Mouse (Mus musculus): Measurements from ENCODE around the gene Vti1a.

Gene Vti1a

DNA sequence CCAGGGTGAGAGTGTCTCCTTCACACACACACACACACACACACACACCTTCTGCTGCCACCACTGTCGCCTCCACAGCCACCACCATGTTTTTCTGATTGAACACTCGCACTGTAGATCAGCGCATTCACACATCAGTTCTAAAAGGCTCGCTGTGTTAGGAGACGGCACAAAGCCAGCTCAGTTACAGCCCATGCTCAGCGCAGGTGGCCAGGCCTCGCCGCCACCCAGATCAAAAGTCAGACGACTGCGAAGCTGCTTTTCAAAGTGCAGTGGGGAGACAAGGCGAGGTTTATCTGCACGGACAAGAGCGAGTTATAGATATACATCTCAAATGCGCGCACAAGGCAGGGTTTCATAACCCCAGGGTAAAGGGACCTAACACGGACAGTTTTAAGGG lies 191.7 kb downstream of the Vti1a start:
- no peaks in the 10 kb centered on the region for H3K9me3 ChIP-seq (ENCODE audit: low read length)
- H3K27me3 ChIP-seq (ENCODE audit: insufficient read depth, low read length) = no peaks in the 10 kb centered on the region; the same call in 1 of the 2 replicates
- H3K4me1 ChIP-seq (replicated peaks; ENCODE audit: low read depth, low read length) = peaks cover 35% of the 10 kb centered on the region
- 0 out of 2 replicates have a peak, but pooled peaks cover 8% of the 10 kb centered on the region for H3K36me3 ChIP-seq (ENCODE audit: insufficient read depth, low read length)
- TF ChIP-seq NANOG (IDR thresholded peaks at IDR 0.05; ENCODE audit: borderline replicate concordance, low read length) (no peak), CTCF (conservative IDR thresholded peaks at IDR 0.05; ENCODE audit: low read length) (no peak), POU5F1 (IDR thresholded peaks at IDR 0.05; ENCODE audit: borderline replicate concordance, low read length) (no peak)
- no peak overlapping the region for H3K4me3 ChIP-seq (replicated peaks; ENCODE audit: low read length)

DNA sequence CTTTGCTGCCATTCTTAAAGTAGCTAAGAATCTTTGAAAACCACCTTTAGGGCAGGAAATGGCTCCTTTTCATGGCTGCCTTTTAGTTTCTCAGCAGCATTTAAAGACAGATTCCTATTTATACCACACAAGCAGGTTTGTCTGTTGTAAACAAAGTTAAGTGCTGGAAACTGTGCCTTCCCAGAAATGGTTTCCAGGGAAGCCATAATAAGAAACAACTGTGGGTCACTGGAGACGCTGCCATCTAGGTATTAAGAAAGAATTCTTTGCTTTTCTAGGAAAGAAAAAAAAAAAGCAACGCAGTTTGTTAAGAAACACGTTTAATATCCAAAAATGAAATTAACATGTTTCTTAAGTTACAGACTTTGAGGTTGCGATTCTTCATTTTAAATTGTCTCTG lies 192.1 kb downstream of the Vti1a start:
- 0 out of 2 replicates have a peak, but pooled peaks cover 8% of the 10 kb centered on the region for H3K36me3 ChIP-seq (ENCODE audit: insufficient read depth, low read length)
- TF ChIP-seq POU5F1 (IDR thresholded peaks at IDR 0.05; ENCODE audit: borderline replicate concordance, low read length) = no peak
- TF ChIP-seq NANOG (IDR thresholded peaks at IDR 0.05; ENCODE audit: borderline replicate concordance, low read length) = no peak
- no peak for TF ChIP-seq CTCF (conservative IDR thresholded peaks at IDR 0.05; ENCODE audit: low read length)
- H3K27me3 ChIP-seq (ENCODE audit: insufficient read depth, low read length) = no peaks in the 10 kb centered on the region; the same call in 1 of the 2 replicates
- H3K9me3 ChIP-seq (ENCODE audit: low read length) = no peaks in the 10 kb centered on the region
- H3K4me1 ChIP-seq (replicated peaks; ENCODE audit: low read depth, low read length) = peaks cover 31% of the 10 kb centered on the region
- H3K4me3 ChIP-seq (replicated peaks; ENCODE audit: low read length) = no peak overlapping the region

DNA sequence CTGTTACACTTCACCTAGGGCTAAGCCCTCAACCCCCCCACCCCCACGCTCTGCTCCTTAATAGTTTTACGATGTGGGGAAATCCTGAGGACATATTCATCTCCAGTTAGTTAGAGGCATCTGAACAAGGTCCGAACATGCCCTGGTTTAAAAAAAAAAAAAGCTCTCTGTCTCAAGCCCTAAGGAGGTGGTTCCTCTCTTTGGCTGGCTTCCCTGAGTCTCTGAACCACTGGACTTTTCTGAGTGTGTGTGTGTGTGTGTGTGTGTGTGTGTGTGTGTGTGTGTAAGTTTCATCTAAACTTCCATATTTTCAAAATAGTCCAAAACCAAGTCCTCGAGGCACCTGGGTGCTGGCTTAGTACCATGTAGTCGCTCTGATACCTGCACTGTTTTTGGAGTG lies 192.9 kb downstream of the Vti1a start:
- peaks cover 26% of the 10 kb centered on the region for H3K4me1 ChIP-seq (replicated peaks; ENCODE audit: low read depth, low read length)
- H3K27me3 ChIP-seq (ENCODE audit: insufficient read depth, low read length) = no peaks in the 10 kb centered on the region; the same call in 1 of the 2 replicates
- H3K4me3 ChIP-seq (replicated peaks; ENCODE audit: low read length) = no peak overlapping the region
- TF ChIP-seq POU5F1 (IDR thresholded peaks at IDR 0.05; ENCODE audit: borderline replicate concordance, low read length) (no peak), NANOG (IDR thresholded peaks at IDR 0.05; ENCODE audit: borderline replicate concordance, low read length) (no peak), CTCF (conservative IDR thresholded peaks at IDR 0.05; ENCODE audit: low read length) (no peak)
- H3K36me3 ChIP-seq (ENCODE audit: insufficient read depth, low read length) = 0 out of 2 replicates have a peak, but pooled peaks cover 8% of the 10 kb centered on the region
- no peaks in the 10 kb centered on the region for H3K9me3 ChIP-seq (ENCODE audit: low read length)

DNA sequence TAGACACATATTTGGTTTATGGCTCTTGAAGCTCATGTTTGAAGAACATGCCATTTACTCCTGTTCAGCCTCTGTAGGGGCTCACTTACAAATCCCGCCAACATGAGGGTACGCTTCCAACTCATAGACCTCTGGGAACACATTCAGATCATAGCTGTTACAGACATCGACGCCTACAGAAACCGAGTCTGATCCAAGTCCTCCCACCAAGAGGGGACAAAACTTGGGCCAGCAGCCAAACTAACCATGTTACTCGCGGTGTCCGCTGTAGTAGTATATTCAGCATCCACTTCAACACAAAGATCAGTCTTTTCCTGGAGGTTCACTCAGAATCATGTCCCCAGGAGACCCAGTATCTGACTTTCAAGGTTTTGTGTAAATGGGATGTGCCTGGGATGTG lies 193.5 kb downstream of the Vti1a start:
- Histone ChIP-seq H3K4me1 (replicated peaks; ENCODE audit: low read depth, low read length) (peaks cover 26% of the 10 kb centered on the region), H3K27me3 (ENCODE audit: insufficient read depth, low read length) (no peaks in the 10 kb centered on the region; the same call in 1 of the 2 replicates), H3K4me3 (replicated peaks; ENCODE audit: low read length) (no peak overlapping the region), H3K36me3 (ENCODE audit: insufficient read depth, low read length) (0 out of 2 replicates have a peak, but pooled peaks cover 8% of the 10 kb centered on the region), H3K9me3 (ENCODE audit: low read length) (no peaks in the 10 kb centered on the region)
- TF ChIP-seq POU5F1 (IDR thresholded peaks at IDR 0.05; ENCODE audit: borderline replicate concordance, low read length) (no peak), CTCF (conservative IDR thresholded peaks at IDR 0.05; ENCODE audit: low read length) (no peak), NANOG (IDR thresholded peaks at IDR 0.05; ENCODE audit: borderline replicate concordance, low read length) (no peak)

DNA sequence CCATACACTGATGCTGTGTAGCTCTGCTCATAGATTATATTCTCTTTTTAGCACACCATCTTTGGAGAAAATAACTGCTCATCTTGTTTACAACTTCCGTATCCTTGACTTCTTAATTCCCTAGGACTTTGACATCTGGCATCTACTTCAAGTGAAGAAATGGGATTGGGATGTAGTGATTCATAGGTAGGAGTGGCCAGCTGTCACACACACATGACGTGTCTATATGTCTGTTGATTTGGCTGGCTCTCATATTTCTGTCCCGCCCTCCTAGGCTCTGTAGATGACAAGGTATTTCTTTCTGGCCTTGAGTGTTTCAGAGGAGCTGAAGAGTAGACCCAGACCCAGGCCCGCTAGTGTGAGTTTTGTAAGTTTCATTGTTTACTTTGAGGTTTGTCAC lies 197.8 kb downstream of the Vti1a start:
- Histone ChIP-seq H3K4me3 (replicated peaks; ENCODE audit: low read length) (no peak overlapping the region), H3K36me3 (ENCODE audit: insufficient read depth, low read length) (no peaks in the 10 kb centered on the region), H3K4me1 (replicated peaks; ENCODE audit: low read depth, low read length) (no peaks in the 10 kb centered on the region), H3K9me3 (ENCODE audit: low read length) (no peaks in the 10 kb centered on the region), H3K27me3 (ENCODE audit: insufficient read depth, low read length) (no peaks in the 10 kb centered on the region)
- TF ChIP-seq NANOG (IDR thresholded peaks at IDR 0.05; ENCODE audit: borderline replicate concordance, low read length) (no peak), CTCF (conservative IDR thresholded peaks at IDR 0.05; ENCODE audit: low read length) (no peak), POU5F1 (IDR thresholded peaks at IDR 0.05; ENCODE audit: borderline replicate concordance, low read length) (no peak)

DNA sequence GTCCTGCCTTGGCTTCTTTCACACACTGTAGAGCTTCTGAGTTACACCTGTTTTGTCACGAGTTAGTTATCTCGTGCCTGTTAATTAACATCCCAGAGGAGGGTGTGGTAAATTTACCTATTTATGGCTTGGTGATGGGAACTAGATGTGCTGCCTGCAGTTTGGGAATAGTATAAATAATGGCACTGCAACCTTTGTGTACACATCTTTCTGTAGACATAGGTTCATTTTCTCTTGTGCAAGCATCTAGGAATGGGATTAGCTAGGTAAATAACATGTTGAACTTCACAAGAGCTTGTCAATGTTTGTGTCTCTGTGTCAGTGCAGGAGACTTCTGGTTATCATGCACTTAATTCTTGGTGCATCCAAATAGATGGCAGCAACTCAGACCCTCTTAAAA lies 204.1 kb downstream of the Vti1a start:
- TF ChIP-seq POU5F1 (IDR thresholded peaks at IDR 0.05; ENCODE audit: borderline replicate concordance, low read length) (no peak), CTCF (conservative IDR thresholded peaks at IDR 0.05; ENCODE audit: low read length) (no peak), NANOG (IDR thresholded peaks at IDR 0.05; ENCODE audit: borderline replicate concordance, low read length) (no peak)
- H3K27me3 ChIP-seq (ENCODE audit: insufficient read depth, low read length) = no peaks in the 10 kb centered on the region
- H3K4me3 ChIP-seq (replicated peaks; ENCODE audit: low read length) = no peak overlapping the region
- no peaks in the 10 kb centered on the region for H3K36me3 ChIP-seq (ENCODE audit: insufficient read depth, low read length)
- peaks cover 4% of the 10 kb centered on the region; the same call in 1 of the 2 replicates for H3K4me1 ChIP-seq (replicated peaks; ENCODE audit: low read depth, low read length)
- H3K9me3 ChIP-seq (ENCODE audit: low read length) = no peaks in the 10 kb centered on the region

DNA sequence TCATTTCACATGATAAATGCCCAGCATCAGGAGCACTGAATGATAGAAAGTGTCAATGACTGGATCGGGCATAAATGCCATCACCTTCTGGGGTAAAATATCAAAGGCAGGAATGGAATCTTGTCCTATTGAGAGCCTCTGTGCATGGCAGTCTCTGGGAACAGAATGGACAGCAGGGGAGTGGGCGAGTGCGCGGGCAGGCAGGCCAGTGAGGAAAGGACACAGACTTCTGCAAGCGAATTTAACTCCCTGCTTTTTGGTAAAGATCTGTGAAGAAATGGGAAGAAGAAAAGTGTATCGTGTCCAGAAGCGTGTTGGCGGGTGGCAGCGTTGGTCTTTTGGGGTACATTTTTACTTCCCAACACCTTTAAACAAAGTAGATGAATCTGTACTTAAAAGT lies 207.2 kb downstream of the Vti1a start:
- no peaks in the 10 kb centered on the region for H3K9me3 ChIP-seq (ENCODE audit: low read length)
- TF ChIP-seq NANOG (IDR thresholded peaks at IDR 0.05; ENCODE audit: borderline replicate concordance, low read length) (no peak), POU5F1 (IDR thresholded peaks at IDR 0.05; ENCODE audit: borderline replicate concordance, low read length) (no peak), CTCF (conservative IDR thresholded peaks at IDR 0.05; ENCODE audit: low read length) (no peak)
- H3K36me3 ChIP-seq (ENCODE audit: insufficient read depth, low read length) = no peaks in the 10 kb centered on the region
- H3K4me3 ChIP-seq (replicated peaks; ENCODE audit: low read length) = no peak overlapping the region
- H3K27me3 ChIP-seq (ENCODE audit: insufficient read depth, low read length) = no peaks in the 10 kb centered on the region
- H3K4me1 ChIP-seq (replicated peaks; ENCODE audit: low read depth, low read length) = peaks cover 4% of the 10 kb centered on the region; the same call in 1 of the 2 replicates

DNA sequence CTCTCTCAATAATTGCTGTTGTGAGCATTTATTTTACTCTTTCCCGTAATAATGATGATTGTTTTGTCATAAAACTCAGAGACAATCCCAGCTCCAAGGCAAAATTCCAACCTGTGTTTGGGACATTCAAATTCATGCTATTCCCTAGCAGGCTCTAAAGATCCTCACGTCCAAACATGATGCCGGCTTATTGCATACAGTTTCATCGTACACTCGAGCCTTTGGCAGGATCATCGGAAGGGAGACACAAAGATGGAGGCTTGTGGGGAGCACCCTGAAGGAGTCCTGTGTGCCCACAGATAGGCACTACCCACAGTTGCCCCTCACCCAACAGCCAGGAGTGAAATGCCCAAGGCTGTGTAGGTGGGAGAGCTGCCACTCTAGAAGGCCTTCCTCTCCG lies 208.3 kb downstream of the Vti1a start:
- no peak for TF ChIP-seq NANOG (IDR thresholded peaks at IDR 0.05; ENCODE audit: borderline replicate concordance, low read length)
- no peak for TF ChIP-seq POU5F1 (IDR thresholded peaks at IDR 0.05; ENCODE audit: borderline replicate concordance, low read length)
- TF ChIP-seq CTCF (conservative IDR thresholded peaks at IDR 0.05; ENCODE audit: low read length) = no peak
- Histone ChIP-seq H3K36me3 (ENCODE audit: insufficient read depth, low read length) (no peaks in the 10 kb centered on the region), H3K27me3 (ENCODE audit: insufficient read depth, low read length) (no peaks in the 10 kb centered on the region), H3K4me1 (replicated peaks; ENCODE audit: low read depth, low read length) (peaks cover 4% of the 10 kb centered on the region; the same call in 1 of the 2 replicates), H3K4me3 (replicated peaks; ENCODE audit: low read length) (no peak overlapping the region), H3K9me3 (ENCODE audit: low read length) (no peaks in the 10 kb centered on the region)

DNA sequence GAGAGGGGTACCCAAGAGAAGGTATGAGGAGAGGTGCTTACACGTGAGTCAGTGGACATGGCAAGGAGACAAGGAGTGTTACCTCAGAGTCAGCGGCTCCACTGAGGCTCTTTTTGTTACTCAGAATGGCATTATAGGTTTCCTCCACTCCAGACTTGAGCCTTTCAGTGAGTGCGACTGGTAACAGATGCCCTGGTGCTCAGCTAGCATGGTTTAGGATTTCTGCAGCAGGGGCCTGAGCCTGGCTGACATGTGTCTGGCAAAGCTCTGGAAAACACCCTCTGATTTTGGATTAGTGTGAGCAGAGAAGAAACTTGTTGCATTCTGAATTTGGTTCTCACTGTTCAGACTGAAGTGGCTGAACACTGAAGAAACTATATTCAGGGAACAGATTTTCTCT lies 209.0 kb downstream of the Vti1a start:
- Histone ChIP-seq H3K4me1 (replicated peaks; ENCODE audit: low read depth, low read length) (peaks cover 2% of the 10 kb centered on the region; the same call in 1 of the 2 replicates), H3K27me3 (ENCODE audit: insufficient read depth, low read length) (no peaks in the 10 kb centered on the region), H3K9me3 (ENCODE audit: low read length) (no peaks in the 10 kb centered on the region), H3K4me3 (replicated peaks; ENCODE audit: low read length) (0 out of 2 replicates have a peak overlapping the region, but pooled peaks have one; percentile 27), H3K36me3 (ENCODE audit: insufficient read depth, low read length) (no peaks in the 10 kb centered on the region)
- no peak for TF ChIP-seq CTCF (conservative IDR thresholded peaks at IDR 0.05; ENCODE audit: low read length)
- no peak for TF ChIP-seq NANOG (IDR thresholded peaks at IDR 0.05; ENCODE audit: borderline replicate concordance, low read length)
- no peak for TF ChIP-seq POU5F1 (IDR thresholded peaks at IDR 0.05; ENCODE audit: borderline replicate concordance, low read length)
